Mouse (Mus musculus): ENCODE data around the gene Maml3.

The Maml3 gene

GRCm38 (mm10) chr3:52006721-52007330 is 98.0 kb downstream of the Maml3 start:
- no peak for DNase-seq (ENCODE audit: low spot score)

DNA sequence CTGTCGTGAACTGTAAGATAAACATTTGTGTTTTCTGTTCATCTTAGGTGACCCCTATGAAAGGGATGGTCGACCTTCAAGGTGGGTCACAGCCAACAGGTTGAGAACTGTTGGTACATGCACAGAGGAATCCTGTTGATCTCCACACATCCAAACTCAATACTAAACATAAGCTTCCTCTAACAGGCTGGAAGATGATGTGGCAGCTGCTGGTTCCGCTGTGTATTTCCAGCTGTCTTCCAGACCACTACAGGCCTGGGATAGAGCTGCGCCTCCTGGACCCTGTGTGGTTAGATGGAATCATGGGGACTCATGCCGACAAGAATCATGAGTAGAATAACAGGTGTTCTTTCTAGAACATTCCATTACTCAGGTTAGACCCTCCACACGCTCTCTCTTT is 101.2 kb downstream of the Maml3 start:
- DNase-seq (ENCODE audit: low spot score) = no peak

DNA sequence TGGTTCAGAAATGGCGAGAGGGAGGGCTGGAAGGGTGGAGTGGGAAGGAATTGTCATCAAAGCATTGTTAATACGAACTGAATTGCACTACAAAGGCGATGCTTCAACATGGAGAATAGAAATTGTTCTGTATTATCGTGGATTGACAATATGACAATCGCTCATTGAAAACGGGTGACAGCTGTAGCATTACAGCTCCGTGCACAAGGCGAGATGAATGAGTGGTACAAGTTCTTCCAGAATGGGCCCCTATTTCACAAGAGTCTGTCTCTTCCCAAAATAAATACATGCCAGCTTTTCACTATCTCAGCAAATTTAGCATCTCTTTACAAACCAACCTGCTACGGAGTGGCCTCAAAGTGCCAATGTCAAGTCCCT is 103.4 kb downstream of the Maml3 start:
- no peak for DNase-seq (ENCODE audit: low spot score)

GRCm38 (mm10) chr3:52000871-52001517 is 103.9 kb downstream of the Maml3 start:
- no peak for DNase-seq (ENCODE audit: low spot score)

DNA sequence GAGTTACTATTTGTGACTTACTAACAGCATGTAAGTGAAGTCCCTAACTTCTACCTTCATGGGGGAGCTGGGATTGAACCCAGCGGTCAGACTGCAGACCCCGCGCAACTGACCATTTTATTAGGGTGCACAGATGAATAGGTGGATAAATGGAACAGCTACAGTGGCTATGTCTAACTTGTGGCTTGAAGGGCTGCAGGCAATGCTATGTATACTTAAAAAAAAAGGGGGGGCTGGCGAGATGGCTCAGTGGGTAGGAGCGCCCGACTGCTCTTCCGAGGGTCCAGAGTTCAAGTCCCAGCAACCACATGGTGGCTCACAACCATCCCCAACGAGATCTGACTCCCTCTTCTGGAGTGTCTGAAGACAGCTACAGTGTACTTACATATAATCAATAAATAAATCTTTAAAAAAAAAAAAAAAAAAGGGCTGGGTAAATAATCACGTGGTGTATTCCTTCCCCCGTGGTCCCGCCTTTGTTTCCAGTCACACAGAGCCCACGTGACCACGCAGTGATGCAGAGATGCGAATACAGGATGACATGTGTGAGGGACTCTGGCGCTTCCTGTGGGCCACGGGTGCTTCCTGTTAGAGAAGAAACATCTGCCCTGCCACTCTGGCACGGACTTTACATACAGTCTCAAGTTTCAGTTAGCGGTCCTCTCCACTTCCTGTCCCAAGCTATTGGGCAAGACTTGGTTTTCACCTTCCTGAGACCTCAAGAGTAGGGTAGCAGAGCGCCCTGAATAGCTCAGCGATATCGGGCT is 105.0 kb downstream of the Maml3 start:
- no peak for DNase-seq (ENCODE audit: low spot score)

- DNase-seq (ENCODE audit: low spot score) = no peak
These were observed 106.1 kb downstream of the Maml3 start for GRCm38 (mm10) chr3:51998511-51999399.

DNA sequence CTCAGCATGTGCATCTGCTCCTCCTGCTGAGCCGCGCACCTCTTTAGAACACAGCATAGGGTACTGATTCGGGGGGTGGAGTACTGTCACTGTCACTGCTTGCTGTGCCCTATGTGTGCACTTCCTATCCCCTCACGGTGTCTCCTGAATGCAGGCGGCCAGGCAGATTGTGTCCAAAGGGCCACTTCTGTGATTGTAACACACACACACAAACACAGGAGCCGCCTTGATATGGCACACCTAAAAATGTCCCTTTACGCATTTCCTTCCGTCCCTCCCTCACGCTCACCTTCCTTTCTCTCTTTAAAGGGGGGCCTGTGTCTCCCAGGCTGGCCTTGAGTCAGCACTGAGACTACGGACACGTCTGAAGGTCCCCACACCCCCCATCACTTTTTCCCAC is 107.3 kb downstream of the Maml3 start:
- no peak for DNase-seq (ENCODE audit: low spot score)

GRCm38 (mm10) chr3:51986507-51986906 is 118.4 kb downstream of the Maml3 start:
- DNase-seq (ENCODE audit: low spot score) = no peak

GRCm38 (mm10) chr3:51981496-51981895 is 123.4 kb downstream of the Maml3 start:
- no peak for DNase-seq (ENCODE audit: low spot score)

DNA sequence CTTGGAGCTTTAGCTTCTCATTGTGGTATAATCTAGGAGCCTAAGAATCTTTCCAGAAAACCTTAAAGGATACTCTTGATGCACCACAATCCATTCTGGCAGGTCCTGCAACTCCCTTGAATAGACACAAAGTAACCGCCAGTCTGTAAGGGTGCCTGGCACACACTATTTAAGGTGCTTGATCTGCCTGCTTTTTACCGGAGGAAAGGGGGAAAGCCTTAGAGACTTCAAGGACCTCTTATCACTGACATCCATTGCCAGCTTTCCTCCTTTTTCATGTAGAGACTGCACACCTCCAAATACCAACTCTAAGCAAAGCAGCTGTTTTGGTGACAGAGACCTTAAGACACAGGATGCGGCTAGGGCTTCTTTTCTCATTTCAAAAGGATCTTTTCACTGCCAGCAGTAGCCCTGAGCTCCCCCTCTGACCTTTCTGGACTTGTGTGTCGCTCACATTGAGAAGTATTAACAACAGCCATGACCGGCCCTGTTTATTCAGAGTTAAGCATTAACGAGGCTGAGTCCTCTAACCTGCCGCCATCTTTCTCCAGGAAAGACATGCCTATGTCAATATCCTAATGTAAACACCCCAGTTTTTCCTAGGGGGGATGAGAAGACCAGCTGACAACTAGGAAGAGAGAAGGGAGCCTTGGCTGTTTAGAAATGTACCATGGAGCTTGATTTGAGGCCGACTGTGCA is 127.1 kb downstream of the Maml3 start:
- no peak for DNase-seq (ENCODE audit: low spot score)

GRCm38 (mm10) chr3:51974601-51975000 is 130.3 kb downstream of the Maml3 start:
- DNase-seq (ENCODE audit: low spot score) = no peak

- no peak for DNase-seq (ENCODE audit: low spot score)
These were observed 130.7 kb downstream of the Maml3 start for GRCm38 (mm10) chr3:51974153-51974552.

DNA sequence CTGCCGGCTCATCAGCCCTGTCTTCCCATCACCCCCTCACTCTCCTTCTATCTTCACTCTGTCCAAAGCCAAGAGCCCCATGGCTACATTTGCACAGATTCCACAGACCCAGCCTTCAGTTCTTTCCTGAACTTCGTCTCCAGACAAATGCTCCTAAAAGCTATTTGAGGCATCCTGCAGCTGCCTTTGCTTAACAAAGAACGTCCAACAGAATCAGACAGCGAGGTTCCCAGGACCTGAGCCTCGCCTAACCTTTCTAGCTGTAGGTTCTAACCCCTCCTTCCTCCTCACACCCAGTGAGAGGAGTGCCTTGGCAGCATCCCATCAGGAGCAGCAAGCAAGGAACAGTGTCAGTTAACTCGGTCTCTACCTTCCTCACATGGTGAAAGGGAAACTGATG is 132.3 kb downstream of the Maml3 start:
- DNase-seq (ENCODE audit: low spot score) = no peak

DNA sequence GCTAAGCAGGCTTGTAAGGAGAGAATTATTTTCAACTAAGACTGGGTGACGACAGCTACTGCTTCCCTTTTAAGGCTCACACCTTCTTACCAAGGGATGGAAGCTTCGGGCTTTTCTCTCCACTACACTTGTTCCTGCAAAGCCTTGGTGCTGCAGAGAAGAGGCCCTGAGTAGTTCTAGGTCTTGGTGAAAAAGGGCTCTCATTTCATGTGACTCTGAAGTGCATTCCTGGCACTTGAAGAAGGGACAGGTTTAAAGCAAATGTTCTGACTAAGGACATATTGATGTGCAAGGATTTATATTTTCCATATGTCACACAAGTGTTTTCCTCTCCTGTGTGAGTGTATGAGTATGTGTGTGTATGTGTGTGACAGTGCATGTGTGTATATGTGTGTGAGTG is 134.4 kb downstream of the Maml3 start:
- DNase-seq (ENCODE audit: low spot score) = no peak

DNA sequence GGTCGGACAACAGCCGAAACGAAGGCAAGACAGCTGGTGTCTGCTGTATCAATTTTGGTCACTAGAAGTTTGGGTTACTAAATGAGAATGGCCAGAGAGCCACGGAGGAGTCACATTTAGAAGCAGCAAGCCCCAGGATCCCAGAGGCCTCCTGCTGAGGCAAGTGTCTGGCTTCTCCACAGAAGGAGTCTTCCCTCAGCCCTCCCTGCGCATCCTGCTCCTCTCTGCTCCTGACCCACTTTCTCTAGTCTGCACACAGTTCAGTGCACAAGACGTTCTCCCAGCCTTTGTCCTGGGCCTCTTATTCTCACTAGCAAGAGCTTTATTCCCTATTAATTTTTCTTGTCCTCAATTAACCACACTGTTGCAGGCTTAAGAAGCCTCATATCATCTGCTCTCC is 135.4 kb downstream of the Maml3 start:
- peak; percentile 5 for DNase-seq (ENCODE audit: low spot score)

GRCm38 (mm10) chr3:51965841-51966240 is 139.0 kb downstream of the Maml3 start:
- DNase-seq (ENCODE audit: low spot score) = no peak

- DNase-seq (ENCODE audit: low spot score) = no peak
These were observed 139.4 kb downstream of the Maml3 start for GRCm38 (mm10) chr3:51965436-51965835.

DNA sequence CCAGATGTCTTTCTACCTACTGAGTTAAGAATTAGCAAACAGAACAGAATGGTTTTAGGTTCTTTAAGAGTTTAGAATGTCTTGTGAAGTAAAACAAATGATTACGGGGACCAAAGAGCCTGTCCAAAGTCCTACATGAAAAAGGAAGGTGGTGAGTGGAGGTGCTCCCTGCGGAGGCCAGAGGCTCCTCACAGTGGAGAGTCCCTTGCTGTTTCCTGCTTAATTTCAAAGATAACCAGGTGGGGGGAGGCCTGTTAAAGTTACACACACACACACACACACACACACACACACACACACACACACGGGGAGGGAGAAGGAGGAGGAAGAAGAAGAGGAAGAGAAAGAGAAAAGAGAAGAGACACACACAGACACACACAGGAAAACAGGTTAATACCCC is 139.9 kb downstream of the Maml3 start:
- no peak for DNase-seq (ENCODE audit: low spot score)

- DNase-seq (ENCODE audit: low spot score) = no peak
These were observed 140.8 kb downstream of the Maml3 start for GRCm38 (mm10) chr3:51963891-51964593.

- no peak for DNase-seq (ENCODE audit: low spot score)
These were observed 141.6 kb downstream of the Maml3 start for GRCm38 (mm10) chr3:51963151-51963791.

- DNase-seq (ENCODE audit: low spot score) = no peak
These were observed 146.1 kb downstream of the Maml3 start for GRCm38 (mm10) chr3:51958751-51959150.
